Mouse (Mus musculus): Measurements from ENCODE around the gene Smagp.

DNA sequence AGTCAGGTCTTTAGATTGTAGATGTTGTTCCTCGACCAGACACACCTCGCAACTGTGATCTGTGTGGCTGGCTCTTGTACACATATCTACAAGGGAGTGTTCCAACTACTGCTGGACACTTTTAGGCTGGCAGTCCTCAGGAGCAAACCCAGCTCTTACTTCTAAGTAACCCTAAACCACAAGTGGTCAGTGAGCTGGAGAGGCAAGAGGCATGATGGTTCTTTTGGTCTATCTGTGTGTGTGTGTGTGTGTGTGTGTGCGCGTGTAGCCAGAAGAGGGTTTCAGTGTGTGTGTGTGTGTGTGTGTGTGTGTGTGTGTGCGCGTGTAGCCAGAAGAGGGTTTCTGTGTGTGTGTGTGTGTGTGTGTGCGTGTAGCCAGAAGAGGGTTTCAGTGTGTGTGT, 5.7 kb upstream of the Smagp start:
- no peak for TF ChIP-seq POLR2A (IDR thresholded peaks at IDR 0.05; ENCODE audit: low read depth, low read length)
- TF ChIP-seq CTCF (conservative IDR thresholded peaks at IDR 0.05; ENCODE audit: insufficient read depth, insufficient read length, low read depth, low read length) = no peak
